In the genomic region with DNA sequence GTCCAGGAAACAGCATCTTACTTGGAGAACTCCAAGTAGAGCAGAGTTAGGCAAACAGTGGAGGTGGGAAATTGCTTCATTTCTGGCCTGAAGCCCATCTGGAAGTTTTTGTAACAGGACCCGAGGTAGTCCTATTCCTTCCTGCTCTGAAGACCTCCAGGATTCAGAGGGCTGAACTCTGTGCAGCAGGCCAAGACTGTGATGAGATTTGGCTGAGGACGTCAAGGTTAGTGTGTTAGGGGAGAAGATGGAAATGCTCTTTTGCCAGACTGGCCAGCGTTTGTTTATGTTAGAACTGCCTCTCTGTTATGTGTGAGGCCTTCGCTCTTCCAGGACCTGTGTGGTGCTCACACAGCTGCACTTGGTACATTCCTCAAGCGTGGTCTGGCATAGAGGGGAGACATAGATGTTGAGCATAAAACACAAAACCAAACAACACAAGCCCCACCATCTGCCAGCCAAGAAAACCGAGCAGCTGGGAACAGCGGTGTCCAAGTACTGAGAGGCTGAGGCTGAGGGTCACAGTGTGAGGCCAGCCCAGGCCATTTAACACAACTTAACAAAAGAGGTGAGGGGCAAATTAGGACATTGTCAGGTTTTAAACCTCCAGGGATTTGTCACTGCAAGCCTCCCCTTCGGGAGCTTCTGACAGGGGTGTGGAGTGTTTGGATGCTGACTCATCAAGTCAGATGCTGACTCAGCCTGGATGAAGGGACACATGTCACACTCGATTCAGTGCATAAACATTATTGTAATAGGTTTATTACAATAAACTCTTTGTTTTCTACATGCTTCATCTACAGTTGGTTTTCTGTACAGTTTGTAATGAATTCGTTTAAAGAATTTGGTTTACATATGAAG, we compare ENCODE assay signal across 10 mouse cellular contexts.
DNase-seq lines count a peak whose midpoint lies in the region; ATAC-seq and TF ChIP-seq lines count a peak whose summit lies in the region.
"Had no signal": no experiment of that assay in that cellular context is flagged by ENCODE, and none has a peak within 500 bp of the region (broad histone marks: within the 10 kb centered on the region; RNA-seq: fewer than 3 reads in every experiment).

No protein-coding gene starts in this region.

- H3K27me3 ChIP-seq in lung, embryonic 14.5 days (ENCODE audit: insufficient read depth, low read length): no peaks in the 10 kb centered on the region

- no peak for TF ChIP-seq CTCF in lung, embryonic 14.5 days (IDR thresholded peaks at IDR 0.05; ENCODE audit: low read depth)

- DNase-seq in gastrocnemius, adult 18-20 months (ENCODE audit: low spot score): peak; percentile 41
- no peak for DNase-seq in gastrocnemius, postnatal 10 days
- DNase-seq in kidney, adult 11 months: peak; percentile 21
- DNase-seq in lung, embryonic 14.5 days: peak; percentile 69
- no peak for DNase-seq in left cerebral cortex, postnatal 4 days
- DNase-seq in right cerebral cortex, postnatal 4 days: no peak
- no peak for DNase-seq in spleen, adult 18-20 months

- peak overlapping the region; percentile 32 for H3K27ac ChIP-seq in lung, embryonic 14.5 days (ENCODE audit: low read depth)
- H3K27ac ChIP-seq: macrophage had no signal

- no peaks in the 10 kb centered on the region for H3K9me3 ChIP-seq in lung, embryonic 14.5 days (ENCODE audit: low read depth, low read length)
- H3K9me3 ChIP-seq: G1E had no signal

- H3K9ac ChIP-seq in lung, embryonic 14.5 days: no peak overlapping the region

- ATAC-seq in erythroid progenitor cell, adult 5-6 weeks (replicated peaks; ENCODE audit: low FRiP score, poor library complexity, severe bottlenecking): peak; percentile 68; the same call in 1 of the 2 replicates
- ATAC-seq in lung, embryonic 14.5 days (ENCODE audit: insufficient read depth): peak; percentile 91

- peaks cover 8% of the 10 kb centered on the region; the same call in 1 of the 2 replicates for H3K4me1 ChIP-seq in lung, embryonic 14.5 days (ENCODE audit: insufficient read depth)

- intact Hi-C loops in left cerebral cortex, postnatal 4 days (cut with DNase I): no loop called here

- no peaks in the 10 kb centered on the region for H3K36me3 ChIP-seq in lung, embryonic 14.5 days (ENCODE audit: insufficient read depth)

- no peak overlapping the region for H3K4me2 ChIP-seq in lung, embryonic 14.5 days

- 28% methylated on average over 10 of the region's 10 CpGs for WGBS in lung, embryonic 14.5 days

- H3K4me3 ChIP-seq in lung, embryonic 14.5 days (ENCODE audit: low read depth, low read length): no peak overlapping the region

Comparison
In these comparisons a context has a peak if more than half of its experiments do, and no peak if none do; other contexts are left out.
1. DNase-seq: peak in gastrocnemius, adult 18-20 months (single experiment), kidney, adult 11 months (single experiment) and lung, embryonic 14.5 days (single experiment); none in gastrocnemius, postnatal 10 days (single experiment), left cerebral cortex, postnatal 4 days (single experiment), right cerebral cortex, postnatal 4 days (single experiment) and spleen, adult 18-20 months (0 of 2).